Mouse (Mus musculus): ENCODE data around the gene Lamp3. TPM values are rescaled to one million over a fixed set of nuclear protein-coding genes. Genes with fewer than 3 reads are reported as not detected.
"Not testable (repeated sequence)": the region's sequence is repeated elsewhere in the genome, so short reads cannot be mapped to it uniquely, and the experiment has no call there.

Lamp3 gene
- total RNA-seq (2022) = under 1 TPM in 1 of 4 experiments, not detected in 3; 0.16 TPM

DNA sequence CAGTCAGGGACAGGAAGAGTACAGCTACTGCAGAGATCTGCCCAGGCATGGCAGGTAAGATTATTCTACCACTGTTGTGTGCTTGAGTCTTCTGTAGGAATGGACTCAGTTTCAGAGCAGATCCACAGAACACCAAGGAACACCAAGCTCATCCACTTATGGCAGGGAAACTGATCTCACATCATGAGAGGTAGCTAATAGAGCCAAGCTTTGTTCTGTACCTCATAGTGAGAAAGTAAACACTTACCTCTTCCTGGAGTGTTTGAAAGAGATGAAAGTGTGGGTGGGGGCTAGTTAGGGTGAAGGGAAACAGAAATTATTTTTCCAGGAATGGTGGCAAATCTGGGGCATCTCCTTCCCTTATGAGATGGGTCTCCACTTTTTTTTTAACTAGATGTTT is at the start of gene Lamp3:
Gene Lamp3, minus strand, starts transcription at position 160 of the 400 bp plus-strand sequence.
- DNase-seq (ENCODE audit: low spot score in 2 of 2) = no peak

DNA sequence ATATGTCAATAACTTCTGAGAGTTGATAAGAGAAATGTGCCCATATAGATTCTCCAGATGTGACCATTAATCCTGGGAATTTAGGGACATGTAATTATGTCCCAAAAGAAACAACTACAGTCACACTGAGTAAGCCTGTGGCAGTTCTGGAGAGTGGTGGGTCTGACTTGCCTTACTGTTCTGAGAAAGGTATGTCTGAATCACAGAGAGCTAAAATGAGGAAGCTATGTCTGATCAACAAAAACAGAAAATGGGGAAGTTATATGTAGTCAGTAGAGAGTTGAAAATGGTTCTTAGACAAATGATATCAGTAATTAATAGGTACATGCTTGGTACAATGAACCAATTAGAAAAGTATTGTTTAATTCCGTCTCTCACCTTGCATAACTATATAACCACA is 26.7 kb upstream of the Lamp3 start:
- no peak for DNase-seq (ENCODE audit: low spot score in 2 of 2)

DNA sequence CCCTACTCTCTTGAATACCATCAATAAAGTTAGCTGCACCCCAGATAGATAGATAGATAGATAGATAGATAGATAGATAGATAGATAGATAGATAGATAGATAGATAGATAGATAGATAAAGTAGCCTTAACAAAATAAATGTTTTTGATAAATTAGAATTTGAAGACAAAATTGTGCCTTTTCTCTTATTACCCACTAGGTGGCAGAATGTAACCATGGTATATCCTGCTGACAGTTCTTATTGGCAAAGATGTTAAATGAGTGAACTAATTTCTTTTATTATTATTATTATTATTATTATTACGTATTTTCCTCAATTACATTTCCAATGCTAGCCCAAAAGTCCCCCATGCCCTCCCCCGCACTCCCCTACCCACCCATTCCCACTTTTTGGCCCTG is 18.0 kb upstream of the Lamp3 start:
- DNase-seq (ENCODE audit: low spot score in 2 of 2) = not testable (repeated sequence)

DNA sequence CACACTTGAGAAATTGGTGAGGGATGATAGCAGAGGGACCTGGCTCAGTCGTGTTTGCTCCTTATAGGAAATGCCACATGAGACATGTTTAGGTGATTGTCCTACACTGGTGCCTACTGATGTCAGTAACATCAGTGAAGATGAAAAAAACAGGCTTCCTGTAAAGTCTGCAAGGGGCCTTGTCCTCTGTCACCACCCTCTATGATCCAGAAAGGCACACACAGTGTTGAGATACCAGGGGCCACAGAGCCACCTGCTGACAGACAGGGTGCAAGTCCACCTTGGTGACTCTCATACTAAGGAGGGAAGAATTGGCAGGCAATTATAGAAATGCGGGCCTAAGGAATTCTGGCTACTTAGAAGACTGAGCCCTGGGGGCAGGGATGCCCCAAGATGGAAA is 14.8 kb upstream of the Lamp3 start:
- no peak for DNase-seq (ENCODE audit: low spot score in 2 of 2)

DNA sequence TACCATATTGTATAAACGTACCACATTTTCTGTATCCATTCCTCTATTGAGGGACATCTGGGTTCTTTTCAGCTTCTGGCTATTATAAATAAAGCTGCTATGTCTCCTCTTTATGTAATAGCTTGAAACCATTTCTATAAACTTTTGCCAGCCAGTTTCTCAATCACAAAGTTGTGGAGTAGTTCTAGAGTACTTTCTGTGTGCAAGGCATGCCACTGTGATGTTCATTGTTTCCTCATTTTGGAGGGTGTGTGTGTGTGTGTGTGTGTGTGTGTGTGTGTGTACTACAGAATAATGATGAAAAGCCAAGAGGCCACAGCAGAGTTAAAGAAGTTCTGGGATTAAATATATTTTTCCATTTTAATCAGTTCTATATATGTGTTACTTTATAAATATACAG is 1.2 kb upstream of the Lamp3 start:
- no peak for DNase-seq (ENCODE audit: low spot score in 2 of 2)

DNA sequence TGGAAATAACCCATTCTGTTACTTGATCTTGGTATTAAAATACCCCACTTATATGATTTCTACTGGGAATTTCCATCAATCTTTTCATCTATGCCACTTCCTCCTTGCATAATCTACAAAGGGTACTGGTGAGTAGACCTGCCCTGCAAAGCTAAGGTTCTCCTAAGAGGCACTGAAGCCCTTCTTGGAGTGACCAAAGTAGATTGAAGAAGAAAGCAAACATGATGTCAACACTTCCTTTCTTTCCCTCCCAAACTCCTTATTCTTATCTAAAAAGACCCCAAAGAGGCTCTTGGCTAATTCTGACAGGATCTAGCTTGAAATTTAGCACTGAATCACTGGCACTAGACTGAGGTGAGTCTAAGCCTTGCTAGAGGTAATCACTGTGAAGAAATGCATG is 7.0 kb downstream of the Lamp3 start:
- DNase-seq (ENCODE audit: low spot score in 2 of 2) = no peak

DNA sequence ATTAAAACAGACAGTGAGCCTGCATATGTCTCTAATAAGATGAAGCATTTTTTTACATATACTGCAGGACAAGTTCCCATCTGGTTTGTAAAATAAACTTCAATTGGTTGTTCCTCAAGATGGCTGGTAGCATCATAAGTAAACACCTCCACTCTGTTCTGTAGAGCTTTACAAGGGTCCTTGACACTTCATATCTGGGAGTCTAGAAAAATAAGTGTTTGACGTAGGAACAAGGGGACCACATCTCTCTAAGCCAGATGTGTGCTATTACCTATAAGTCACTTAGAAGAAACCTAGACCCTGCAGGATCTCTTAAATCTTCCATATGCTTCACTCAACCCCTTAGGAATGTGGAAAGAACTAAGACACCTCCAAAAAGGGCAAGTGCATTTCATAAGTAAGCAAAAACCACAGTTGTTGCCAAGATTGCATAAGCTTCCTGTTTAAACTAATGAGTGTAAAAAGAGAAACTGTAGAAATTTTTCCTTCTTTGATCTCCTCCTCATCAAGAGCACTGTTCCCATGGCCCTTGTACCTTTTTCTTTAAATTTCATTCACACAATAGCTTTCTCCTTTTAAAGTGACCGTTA is 35.3 kb downstream of the Lamp3 start:
- DNase-seq (ENCODE audit: low spot score in 2 of 2) = no peak

DNA sequence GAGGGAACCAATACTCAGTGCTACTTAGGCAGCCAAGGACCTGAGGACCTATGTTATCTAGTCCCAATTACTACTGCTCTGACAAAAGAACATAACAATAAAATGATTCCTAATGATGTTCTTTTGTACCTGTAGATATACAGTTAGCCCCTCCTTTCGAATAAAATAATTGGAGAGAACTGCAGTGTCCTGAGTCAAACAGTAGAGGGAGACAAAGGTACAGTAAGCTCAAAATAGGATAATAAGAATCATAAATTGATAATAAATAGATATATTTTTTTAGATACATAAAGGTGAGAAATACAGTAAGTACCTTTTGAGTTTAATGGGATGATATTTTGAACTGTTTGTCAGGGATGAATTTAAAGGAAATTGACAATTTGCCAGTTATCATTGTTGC is 39.9 kb downstream of the Lamp3 start:
- no peak for DNase-seq (ENCODE audit: low spot score in 2 of 2)

DNA sequence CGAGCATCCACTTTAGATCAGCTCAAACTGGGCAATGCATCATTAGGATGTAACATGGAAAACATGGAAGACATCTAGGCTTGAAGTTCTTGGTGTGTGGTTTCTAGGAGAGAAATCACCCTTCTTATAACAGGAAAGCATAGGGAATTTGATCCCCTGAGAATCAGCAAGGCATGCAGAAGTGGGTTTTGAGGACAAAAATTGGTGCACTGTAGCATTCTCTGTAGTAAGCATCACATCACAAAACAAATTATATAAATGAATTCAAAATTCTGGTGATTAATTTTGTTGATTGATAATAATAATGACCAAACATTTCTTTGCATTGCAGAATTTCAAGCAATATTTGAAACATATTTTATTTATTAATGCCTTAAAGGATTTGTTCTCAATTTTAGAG is 76.4 kb downstream of the Lamp3 start, which contains the start of gene Olfr171:
Gene Olfr171, minus strand, starts transcription at position 101 of the 400 bp plus-strand sequence.
- DNase-seq (ENCODE audit: low spot score in 2 of 2) = no peak

DNA sequence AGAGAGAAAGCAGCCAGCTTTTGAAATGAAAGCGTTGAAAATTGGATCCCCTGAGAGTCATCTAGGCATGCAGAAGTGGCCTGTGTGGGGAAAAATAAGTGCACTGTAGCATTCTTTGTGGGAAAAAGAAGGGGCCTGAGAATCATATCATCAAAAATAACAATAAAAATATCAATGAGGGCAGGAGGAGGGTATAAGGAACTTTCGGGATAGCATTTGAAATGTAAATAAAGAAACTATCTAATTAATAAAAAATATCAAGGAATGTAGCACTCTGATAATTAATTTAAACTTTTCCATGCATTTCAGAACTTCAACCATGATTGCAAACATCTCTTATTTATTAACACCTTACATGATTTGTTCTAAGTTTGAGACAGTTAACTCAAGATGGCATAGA is 94.4 kb downstream of the Lamp3 start, which contains the start of gene Olfr170:
Gene Olfr170, minus strand, starts transcription at position 101 of the 400 bp plus-strand sequence.
- not testable (repeated sequence) for DNase-seq (ENCODE audit: low spot score in 2 of 2)

Other genes with a start within 250 kb of the Lamp3 start
- not detected for gene Olfr166, start 222.7 kb downstream of the Lamp3 start, total RNA-seq (2022)
- gene Olfr167, start 184.1 kb downstream of the Lamp3 start, total RNA-seq (2022) = not detected
- gene Olfr168, start 170.8 kb downstream of the Lamp3 start, total RNA-seq (2022) = not detected
- gene Olfr169, start 134.6 kb downstream of the Lamp3 start, total RNA-seq (2022) = not detected
- gene Olfr170, start 94.5 kb downstream of the Lamp3 start, total RNA-seq (2022) = not detected
- gene Olfr171, start 76.5 kb downstream of the Lamp3 start, total RNA-seq (2022) = not detected
- gene B3gnt5, start 53.8 kb upstream of the Lamp3 start, total RNA-seq (2022) = 1 to 10 TPM in 1 of 4 experiments, under 1 TPM in 3; 0.37 to 1.5 (median 0.71) TPM

Data from left cerebral cortex, adult 8-10 months (tissue).